Mouse (Mus musculus) intestine, embryonic 15.5 days (tissue): ENCODE results near the gene Ski. TPM values are rescaled to one million over a fixed set of nuclear protein-coding genes. Genes with fewer than 3 reads are reported as not detected.

Experiments used
- ATAC-seq: fragments of 200-750 bp; cut with Nextera tagmentation; 2 replicates; pipeline ENCODE4 v1.8.0; 2017; ENCODE audit warnings: moderate TSS enrichment, moderate library complexity
- H3K27ac ChIP-seq: fragments of 300-500 bp; sonication (generic); 2 replicates; pipeline ENCODE4 v1.5.1; 2015; ENCODE audit warnings: mild to moderate bottlenecking, inconsistent platforms
- H3K27me3 ChIP-seq: fragments of 300-500 bp; sonication (generic); replicated peaks from 2 replicates; pipeline ENCODE4 v1.6.1; 2015; ENCODE audit warnings: inconsistent platforms
- H3K36me3 ChIP-seq: fragments of 300-500 bp; sonication (generic); 2 replicates; pipeline ENCODE4 v1.6.1; 2015; ENCODE audit warnings: inconsistent platforms
- H3K4me1 ChIP-seq: fragments of 300-500 bp; sonication (generic); replicated peaks from 2 replicates; pipeline ENCODE4 v1.6.1; 2015; ENCODE audit warnings: inconsistent platforms
- H3K4me2 ChIP-seq: fragments of 300-500 bp; sonication (generic); replicated peaks from 2 replicates; pipeline ENCODE4 v1.6.1; 2015; ENCODE audit warnings: mild to moderate bottlenecking, inconsistent platforms
- H3K4me3 ChIP-seq: fragments of 300-500 bp; sonication (generic); replicated peaks from 2 replicates; pipeline ENCODE4 v1.5.1; 2015; ENCODE audit warnings: inconsistent platforms
- H3K9ac ChIP-seq: fragments of 300-500 bp; sonication (generic); 2 replicates; pipeline ENCODE4 v1.6.1; 2015; ENCODE audit warnings: inconsistent platforms
- H3K9me3 ChIP-seq: fragments of 300-500 bp; sonication (generic); 2 replicates; pipeline ENCODE4 v1.6.1; 2016; ENCODE audit warnings: inconsistent platforms
- WGBS: fragments of 180-500 bp; shearing (Covaris S2); methylation state at CpG from one replicate; pipeline ENCODE4 v1.1.7; 2015; 5-methylcytosine and 5-hydroxymethylcytosine counted together
- polyA plus RNA-seq: library from polyadenylated mRNA; unstranded; fragments of >200 nt; fragmentation: Nextera tagmentation; extraction: Ambion mirVana; gene quantifications from 2 replicates; pipeline ENCODE4 v1.2.1, GENCODE M21; 2015

The Ski gene
- polyA plus RNA-seq, 1 experiment from 2014 or later, result 13.3 TPM

DNA sequence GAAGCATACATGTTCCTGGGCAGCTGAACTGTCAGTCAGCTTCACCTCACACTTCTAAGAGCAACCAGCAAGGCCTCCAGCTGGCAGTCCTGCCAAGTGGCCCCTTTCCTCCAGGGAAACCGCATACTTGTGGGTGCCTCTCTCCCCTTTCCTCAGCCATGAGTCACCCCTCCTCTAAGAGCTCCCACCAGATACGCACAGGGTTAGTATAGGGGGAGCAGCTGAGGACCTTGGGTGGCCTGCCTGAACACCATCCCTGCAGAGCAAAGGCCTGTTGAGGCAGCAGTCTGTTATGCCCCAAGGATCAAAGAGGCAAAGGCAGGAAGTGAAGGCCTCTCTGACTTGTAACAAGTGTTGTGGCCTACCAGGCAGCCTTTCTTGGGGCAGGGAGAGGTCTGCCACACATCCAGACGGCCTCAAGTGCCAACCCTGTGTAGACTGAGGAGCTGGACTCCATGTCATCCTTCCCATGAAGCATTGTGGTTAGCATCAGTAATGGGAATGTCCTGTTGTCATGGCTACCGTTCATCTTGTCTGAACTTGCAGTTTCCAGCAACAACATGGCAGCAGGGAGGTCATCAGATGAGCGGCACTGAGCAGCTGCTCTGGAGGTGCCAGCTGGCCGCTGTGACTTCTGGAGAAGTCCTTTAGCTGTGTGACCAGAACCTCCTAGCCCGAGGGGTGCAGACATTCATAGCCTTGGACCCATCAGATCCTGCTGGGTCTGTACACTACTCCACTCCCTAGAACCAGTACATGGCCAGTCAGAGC lies 95.6 kb downstream of the Ski start:
- H3K27ac ChIP-seq, result no peak overlapping the region
- no peak for ATAC-seq
- no peaks in the 10 kb centered on the region for H3K9me3 ChIP-seq
- H3K9ac ChIP-seq, result no peak overlapping the region
- H3K4me3 ChIP-seq, result no peak overlapping the region
- H3K27me3 ChIP-seq, result no peaks in the 10 kb centered on the region
- peaks cover 43% of the 10 kb centered on the region for H3K4me1 ChIP-seq
- WGBS, result 75% methylated on average over 7 of the region's 7 CpGs
- H3K36me3 ChIP-seq, result no peaks in the 10 kb centered on the region
- no peak overlapping the region for H3K4me2 ChIP-seq

GRCm38 (mm10) chr4:155126194-155126593 lies 96.2 kb downstream of the Ski start:
- WGBS, result 80% methylated on average over 5 of the region's 5 CpGs
- H3K4me3 ChIP-seq, result no peak overlapping the region
- no peak overlapping the region for H3K9ac ChIP-seq

DNA sequence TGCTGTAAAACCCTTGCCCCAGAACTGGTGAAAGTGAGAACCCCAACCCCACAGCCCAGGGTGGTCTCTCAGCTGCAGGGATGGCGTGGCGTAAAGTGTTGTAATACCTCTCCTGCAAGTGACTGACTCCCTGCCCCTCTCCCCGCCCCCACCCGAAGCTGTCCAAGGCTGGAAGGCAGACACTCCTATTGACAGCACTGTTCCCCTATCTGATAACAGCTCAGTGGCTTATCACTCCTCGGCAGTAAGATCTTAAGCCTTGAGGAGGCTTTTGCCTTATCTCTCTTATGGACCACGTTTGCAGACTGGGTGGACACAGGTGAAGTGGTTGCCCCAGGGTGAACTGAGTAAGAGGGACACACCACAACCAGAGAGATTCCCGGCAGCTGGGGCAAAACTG lies 97.1 kb downstream of the Ski start:
- 0 out of 2 replicates have a peak, but pooled peaks have one; percentile 5 for ATAC-seq
- 0 out of 2 replicates have a peak overlapping the region, but pooled peaks have one; percentile 5 for H3K9ac ChIP-seq

More at GRCm38 (mm10) chr4:155126194-155126593, 96.2 kb downstream of the Ski start:
- no peaks in the 10 kb centered on the region for H3K36me3 ChIP-seq
- peaks cover 47% of the 10 kb centered on the region for H3K4me1 ChIP-seq
- H3K27ac ChIP-seq, result no peak overlapping the region
- no peaks in the 10 kb centered on the region for H3K9me3 ChIP-seq
- no peaks in the 10 kb centered on the region for H3K27me3 ChIP-seq
- no peak overlapping the region for H3K4me2 ChIP-seq
- no peak for ATAC-seq

DNA sequence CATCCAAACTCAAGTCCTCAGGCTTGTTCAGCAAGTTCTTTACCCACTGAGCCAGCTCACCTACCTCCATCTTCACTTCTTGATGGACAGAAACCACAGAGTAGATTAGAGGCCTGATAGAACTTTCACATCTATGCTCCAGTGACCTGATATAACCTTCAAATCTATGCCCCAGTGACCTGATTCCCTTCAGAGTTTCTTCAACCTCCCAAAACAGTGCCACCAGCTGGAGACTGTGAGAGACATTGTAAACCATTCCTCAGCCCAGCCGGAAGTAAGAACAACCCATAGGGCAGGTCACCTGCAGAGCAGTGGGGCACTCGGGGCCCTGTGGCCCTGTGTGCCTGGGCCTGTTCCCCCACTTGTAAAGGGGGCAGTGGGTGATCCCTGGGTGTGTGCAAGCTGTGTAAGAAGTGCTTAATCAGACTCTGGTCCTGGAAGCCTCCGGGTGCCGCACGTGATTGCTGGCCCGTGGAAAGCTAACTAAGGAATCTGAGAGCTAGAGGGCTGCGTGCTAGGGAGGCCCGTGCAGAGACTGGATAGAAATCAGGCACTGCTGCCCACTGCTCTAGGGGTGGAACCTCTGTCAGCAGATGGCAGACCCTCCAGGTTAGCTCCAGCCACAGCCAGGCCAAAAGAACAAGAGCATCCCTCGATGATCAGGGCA lies 98.4 kb downstream of the Ski start:
- WGBS, result 74% methylated on average over 9 of the region's 9 CpGs
- Histone ChIP-seq H3K36me3 (no peaks in the 10 kb centered on the region), H3K9ac (no peak overlapping the region), H3K27ac (0 out of 2 replicates have a peak overlapping the region, but pooled peaks have one; percentile 2), H3K4me1 (peaks cover 48% of the 10 kb centered on the region), H3K4me2 (no peak overlapping the region), H3K9me3 (no peaks in the 10 kb centered on the region), H3K4me3 (no peak overlapping the region), H3K27me3 (no peaks in the 10 kb centered on the region)
- ATAC-seq, result no peak

More for the DNA sequence above, 97.1 kb downstream of the Ski start:
- WGBS, result 36% methylated on average over 7 of the region's 7 CpGs
- H3K36me3 ChIP-seq, result no peaks in the 10 kb centered on the region
- H3K9me3 ChIP-seq, result no peaks in the 10 kb centered on the region
- H3K27ac ChIP-seq, result no peak overlapping the region
- H3K4me1 ChIP-seq, result peaks cover 49% of the 10 kb centered on the region
- H3K4me2 ChIP-seq, result no peak overlapping the region
- H3K4me3 ChIP-seq, result no peak overlapping the region
- no peaks in the 10 kb centered on the region for H3K27me3 ChIP-seq

GRCm38 (mm10) chr4:155122444-155123040 lies 99.8 kb downstream of the Ski start:
- peak; percentile 47 for ATAC-seq
- no peak overlapping the region for H3K4me3 ChIP-seq
- no peaks in the 10 kb centered on the region for H3K36me3 ChIP-seq
- H3K27ac ChIP-seq, result peak overlapping the region; percentile 94
- H3K9ac ChIP-seq, result peak overlapping the region; percentile 36; the same call in 1 of the 2 replicates
- H3K4me2 ChIP-seq, result peak overlapping the region; percentile 33; the same call in 1 of the 2 replicates
- WGBS, result 13% methylated on average over 16 of the region's 16 CpGs
- peaks cover 51% of the 10 kb centered on the region for H3K4me1 ChIP-seq
- H3K27me3 ChIP-seq, result no peaks in the 10 kb centered on the region
- no peaks in the 10 kb centered on the region for H3K9me3 ChIP-seq

DNA sequence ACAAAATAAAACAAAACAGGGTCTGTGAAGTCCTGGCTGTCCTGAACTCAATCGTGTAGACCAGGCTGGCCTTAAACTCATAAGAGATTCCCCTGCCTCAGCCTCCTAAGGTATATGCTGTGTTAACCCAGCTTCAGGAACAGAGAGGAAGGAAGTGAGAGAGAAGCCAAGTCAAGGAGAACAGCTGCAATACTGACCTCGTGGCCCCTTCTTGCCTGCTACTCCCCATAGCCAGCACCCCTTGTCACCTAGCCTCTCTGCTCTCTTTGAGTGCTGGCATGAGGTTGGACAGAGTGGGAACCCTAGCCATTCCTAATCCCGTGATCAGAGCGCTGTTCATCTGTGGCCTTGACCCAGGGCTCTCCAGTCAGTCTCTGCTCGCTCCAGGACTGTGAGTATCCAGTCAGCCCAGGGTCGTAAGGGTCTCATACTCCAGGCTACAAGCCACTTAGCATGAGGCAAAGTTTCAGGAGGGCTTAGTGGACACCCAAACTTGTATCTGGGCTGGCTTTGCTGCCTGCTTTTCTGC lies 100.4 kb downstream of the Ski start:
- Histone ChIP-seq H3K4me3 (no peak overlapping the region), H3K4me2 (peak overlapping the region; percentile 33; the same call in 1 of the 2 replicates), H3K27ac (peak overlapping the region; percentile 94), H3K4me1 (peaks cover 53% of the 10 kb centered on the region), H3K36me3 (no peaks in the 10 kb centered on the region), H3K27me3 (no peaks in the 10 kb centered on the region), H3K9ac (0 out of 2 replicates have a peak overlapping the region, but pooled peaks have one; percentile 36), H3K9me3 (no peaks in the 10 kb centered on the region)
- ATAC-seq, result no peak
- 67% methylated on average over 6 of the region's 6 CpGs for WGBS

DNA sequence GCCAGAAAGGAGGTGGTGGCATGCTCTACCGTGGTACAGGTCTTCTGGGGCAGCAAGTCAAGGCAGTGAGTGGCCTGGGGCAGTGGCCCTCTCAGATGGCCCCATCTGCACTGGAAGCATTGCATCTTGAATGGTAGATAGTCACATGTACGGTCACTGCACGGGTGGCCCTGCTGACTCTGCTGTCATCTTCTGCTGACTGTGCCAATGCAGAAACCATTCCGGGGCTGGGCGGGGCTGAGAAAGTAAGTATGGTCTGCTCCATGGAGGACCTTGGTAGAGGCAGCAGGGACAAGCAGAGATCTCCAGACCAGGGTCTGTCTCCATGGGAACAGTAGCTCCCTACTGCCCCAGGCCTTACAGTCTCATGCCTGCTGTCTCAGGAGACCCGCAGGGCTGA lies 101.2 kb downstream of the Ski start:
- H3K36me3 ChIP-seq, result no peaks in the 10 kb centered on the region
- no peaks in the 10 kb centered on the region for H3K9me3 ChIP-seq
- peak overlapping the region; percentile 13; the same call in 1 of the 2 replicates for H3K4me2 ChIP-seq
- peaks cover 51% of the 10 kb centered on the region for H3K4me1 ChIP-seq
- no peak overlapping the region for H3K9ac ChIP-seq
- no peaks in the 10 kb centered on the region for H3K27me3 ChIP-seq
- ATAC-seq, result peak; percentile 26
- H3K27ac ChIP-seq, result peak overlapping the region; percentile 94
- 58% methylated on average over 6 of the region's 6 CpGs for WGBS
- no peak overlapping the region for H3K4me3 ChIP-seq

DNA sequence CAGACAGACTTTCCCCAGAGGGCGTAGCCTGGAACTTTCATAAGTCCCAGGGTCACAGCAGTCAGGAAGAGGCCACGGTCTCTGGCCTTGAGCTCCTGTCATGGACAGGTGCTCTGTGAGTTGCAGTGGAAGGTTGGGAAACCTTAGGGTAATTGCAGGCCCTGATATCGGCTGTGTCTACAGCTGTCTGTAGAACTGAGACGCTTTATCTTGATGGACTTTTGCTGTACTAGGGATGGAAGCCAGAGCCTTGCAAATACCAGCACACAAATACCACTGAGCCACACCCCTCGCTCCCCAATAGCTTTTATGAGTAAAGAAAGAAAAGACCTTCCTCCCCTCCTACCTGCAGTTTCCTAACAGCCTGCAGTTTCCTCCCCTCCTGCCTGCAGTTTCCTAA lies 101.8 kb downstream of the Ski start:
- no peak overlapping the region for H3K9ac ChIP-seq
- H3K4me1 ChIP-seq, result peaks cover 49% of the 10 kb centered on the region
- H3K4me3 ChIP-seq, result no peak overlapping the region
- no peaks in the 10 kb centered on the region for H3K27me3 ChIP-seq
- H3K4me2 ChIP-seq, result no peak overlapping the region
- no peaks in the 10 kb centered on the region for H3K9me3 ChIP-seq
- peak; percentile 89 for ATAC-seq
- no peaks in the 10 kb centered on the region for H3K36me3 ChIP-seq
- 52% methylated on average over 5 of the region's 5 CpGs for WGBS
- peak overlapping the region; percentile 94 for H3K27ac ChIP-seq

DNA sequence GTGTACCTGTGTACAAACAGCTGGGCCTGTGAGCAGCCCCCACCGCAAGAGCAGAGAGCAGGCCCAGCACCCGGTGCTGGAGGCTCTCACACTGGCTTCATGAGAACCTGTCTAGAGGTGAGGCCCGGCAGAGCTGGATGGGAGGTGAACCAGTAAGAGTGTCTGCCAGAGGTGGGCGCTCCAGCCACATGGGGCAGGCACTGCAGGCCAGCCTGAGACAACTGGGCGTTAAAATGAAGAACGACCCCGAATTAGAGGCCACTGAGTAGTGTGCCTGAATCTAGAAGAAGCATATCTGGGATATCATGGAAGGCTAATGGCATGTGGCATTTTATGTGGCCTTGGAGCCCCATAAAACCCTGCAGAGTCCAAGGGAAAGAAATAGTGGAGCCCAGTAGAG lies 102.4 kb downstream of the Ski start:
- H3K36me3 ChIP-seq, result no peaks in the 10 kb centered on the region
- H3K9ac ChIP-seq, result no peak overlapping the region
- H3K9me3 ChIP-seq, result no peaks in the 10 kb centered on the region
- no peaks in the 10 kb centered on the region for H3K27me3 ChIP-seq
- peak overlapping the region; percentile 70 for H3K27ac ChIP-seq
- peak; percentile 23; the same call in 1 of the 2 replicates for ATAC-seq
- 70% methylated on average over 7 of the region's 7 CpGs for WGBS
- H3K4me2 ChIP-seq, result no peak overlapping the region
- peaks cover 43% of the 10 kb centered on the region for H3K4me1 ChIP-seq
- no peak overlapping the region for H3K4me3 ChIP-seq

- Histone ChIP-seq H3K27me3 (no peaks in the 10 kb centered on the region), H3K36me3 (no peaks in the 10 kb centered on the region), H3K4me2 (no peak overlapping the region), H3K9ac (no peak overlapping the region), H3K4me3 (no peak overlapping the region), H3K4me1 (peaks cover 40% of the 10 kb centered on the region), H3K27ac (no peak overlapping the region), H3K9me3 (no peaks in the 10 kb centered on the region)
- 84% methylated on average over 10 of the region's 10 CpGs for WGBS
- no peak for ATAC-seq
Measured at GRCm38 (mm10) chr4:155118278-155118677, 104.1 kb downstream of the Ski start.

DNA sequence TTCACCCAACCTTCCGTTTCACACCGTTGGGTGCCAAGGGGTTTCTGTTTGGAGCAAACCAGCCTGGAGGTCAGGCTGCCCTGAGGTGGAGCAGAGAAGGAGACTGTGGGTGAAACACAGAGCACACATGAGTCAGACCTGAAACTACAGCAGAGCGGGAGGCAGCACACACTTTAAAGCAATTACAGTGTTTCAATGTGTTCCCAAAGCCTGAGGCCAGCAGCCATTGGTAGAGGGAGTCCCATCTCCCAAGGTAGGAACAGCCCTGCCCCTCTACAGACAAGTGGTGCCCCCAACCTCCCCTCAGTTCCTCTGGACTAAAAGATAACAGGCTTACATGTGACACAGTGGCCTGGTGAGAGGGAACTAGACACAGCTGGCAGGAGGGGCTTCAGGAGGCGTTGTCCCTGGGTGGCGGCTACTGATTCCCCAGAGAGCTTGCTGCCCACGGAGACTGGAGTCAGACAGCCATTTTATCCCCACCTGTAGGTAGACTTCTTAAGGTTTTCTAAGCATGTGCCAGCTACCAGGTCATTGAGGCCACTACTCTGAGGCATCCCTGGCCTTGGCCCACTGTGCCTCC lies 104.9 kb downstream of the Ski start:
- 83% methylated on average over 6 of the region's 6 CpGs for WGBS

GRCm38 (mm10) chr4:155116607-155117006 lies 105.8 kb downstream of the Ski start:
- H3K4me2 ChIP-seq, result no peak overlapping the region
- no peak overlapping the region for H3K9ac ChIP-seq
- H3K9me3 ChIP-seq, result no peaks in the 10 kb centered on the region
- no peaks in the 10 kb centered on the region for H3K27me3 ChIP-seq
- H3K27ac ChIP-seq, result no peak overlapping the region
- no peak overlapping the region for H3K4me3 ChIP-seq
- 64% methylated on average over 4 of the region's 4 CpGs for WGBS
- ATAC-seq, result no peak
- peaks cover 26% of the 10 kb centered on the region for H3K4me1 ChIP-seq
- H3K36me3 ChIP-seq, result no peaks in the 10 kb centered on the region

More for the DNA sequence above, 104.9 kb downstream of the Ski start:
- Histone ChIP-seq H3K9me3 (no peaks in the 10 kb centered on the region), H3K27me3 (no peaks in the 10 kb centered on the region), H3K9ac (no peak overlapping the region), H3K4me3 (no peak overlapping the region), H3K4me1 (peaks cover 34% of the 10 kb centered on the region), H3K4me2 (no peak overlapping the region), H3K27ac (no peak overlapping the region), H3K36me3 (no peaks in the 10 kb centered on the region)
- ATAC-seq, result no peak
